Mouse (Mus musculus): ENCODE results near the gene Shisa8. TPM values are rescaled to one million over a fixed set of nuclear protein-coding genes. Genes with fewer than 3 reads are reported as not detected.

Shisa8 gene
- total RNA-seq, 4 experiments from 2014 or later: 0.26 TPM; not detected in 3

- DNase-seq (ENCODE audit: low spot score): no peak
These were observed 34.8 kb downstream of the Shisa8 start for GRCm38 (mm10) chr15:82177743-82178290.

- DNase-seq (ENCODE audit: low spot score): no peak
These were observed 37.5 kb downstream of the Shisa8 start for GRCm38 (mm10) chr15:82175091-82175490.

GRCm38 (mm10) chr15:82172648-82173047, 40.0 kb downstream of the Shisa8 start:
- no peak for DNase-seq (ENCODE audit: low spot score)

GRCm38 (mm10) chr15:82170437-82171377, 41.9 kb downstream of the Shisa8 start:
- no peak for DNase-seq (ENCODE audit: low spot score)

GRCm38 (mm10) chr15:82169671-82170070, 42.9 kb downstream of the Shisa8 start:
- DNase-seq (ENCODE audit: low spot score): no peak

GRCm38 (mm10) chr15:82167201-82168168, 45.1 kb downstream of the Shisa8 start:
- no peak for DNase-seq (ENCODE audit: low spot score)

- no peak for DNase-seq (ENCODE audit: low spot score)
These were observed 46.1 kb downstream of the Shisa8 start for GRCm38 (mm10) chr15:82166240-82167100.

GRCm38 (mm10) chr15:82165332-82166239, 47.0 kb downstream of the Shisa8 start:
- DNase-seq (ENCODE audit: low spot score): peak; percentile 76

- no peak for DNase-seq (ENCODE audit: low spot score)
These were observed 48.1 kb downstream of the Shisa8 start for GRCm38 (mm10) chr15:82164496-82164895.

GRCm38 (mm10) chr15:82164061-82164399, 48.6 kb downstream of the Shisa8 start:
- no peak for DNase-seq (ENCODE audit: low spot score)

GRCm38 (mm10) chr15:82163356-82164060, 49.1 kb downstream of the Shisa8 start:
- DNase-seq (ENCODE audit: low spot score): no peak

GRCm38 (mm10) chr15:82161965-82162600, 50.5 kb downstream of the Shisa8 start:
- no peak for DNase-seq (ENCODE audit: low spot score)

- DNase-seq (ENCODE audit: low spot score): no peak
These were observed 51.6 kb downstream of the Shisa8 start for GRCm38 (mm10) chr15:82160731-82161640.

GRCm38 (mm10) chr15:82159471-82159870, 53.1 kb downstream of the Shisa8 start:
- DNase-seq (ENCODE audit: low spot score): no peak

- DNase-seq (ENCODE audit: low spot score): no peak
These were observed 54.2 kb downstream of the Shisa8 start for GRCm38 (mm10) chr15:82158243-82159035.

- DNase-seq (ENCODE audit: low spot score): no peak
These were observed 55.7 kb downstream of the Shisa8 start for GRCm38 (mm10) chr15:82156902-82157301.

- no peak for DNase-seq (ENCODE audit: low spot score)
These were observed 56.3 kb downstream of the Shisa8 start for GRCm38 (mm10) chr15:82156298-82156697.
